Mouse (Mus musculus): ENCODE results near the gene Amh.
"Not testable (repeated sequence)": the region's sequence is repeated elsewhere in the genome, so short reads cannot be mapped to it uniquely, and the experiment has no call there.

Gene Amh

GRCm38 (mm10) chr10:80827870-80828420, 22.9 kb downstream of the Amh start:
- no peak for DNase-seq (ENCODE audit: low spot score in 2 of 2)

GRCm38 (mm10) chr10:80828587-80828986, 23.5 kb downstream of the Amh start:
- DNase-seq (ENCODE audit: low spot score in 2 of 2) = not testable (repeated sequence)

GRCm38 (mm10) chr10:80829359-80830278, 24.6 kb downstream of the Amh start:
- DNase-seq (ENCODE audit: low spot score in 2 of 2) = no peak

- DNase-seq (ENCODE audit: low spot score in 2 of 2) = peak; percentile 73 to 79
These were observed 26.1 kb downstream of the Amh start for GRCm38 (mm10) chr10:80831136-80831535.

GRCm38 (mm10) chr10:80832818-80833217, 27.8 kb downstream of the Amh start:
- DNase-seq (ENCODE audit: low spot score in 2 of 2) = no peak

GRCm38 (mm10) chr10:80835617-80836016, 30.6 kb downstream of the Amh start:
- DNase-seq (ENCODE audit: low spot score in 2 of 2) = no peak

- DNase-seq (ENCODE audit: low spot score in 2 of 2) = no peak
These were observed 31.9 kb downstream of the Amh start for GRCm38 (mm10) chr10:80836949-80837379.

GRCm38 (mm10) chr10:80837827-80838226, 32.8 kb downstream of the Amh start:
- DNase-seq (ENCODE audit: low spot score in 2 of 2) = no peak

- no peak for DNase-seq (ENCODE audit: low spot score in 2 of 2)
These were observed 33.4 kb downstream of the Amh start for GRCm38 (mm10) chr10:80838346-80838912.

- DNase-seq (ENCODE audit: low spot score in 2 of 2) = no peak
These were observed 34.8 kb downstream of the Amh start for GRCm38 (mm10) chr10:80839848-80840247.

GRCm38 (mm10) chr10:80841685-80842084, 36.6 kb downstream of the Amh start:
- DNase-seq (ENCODE audit: low spot score in 2 of 2) = no peak

- DNase-seq (ENCODE audit: low spot score in 2 of 2) = no peak
These were observed 37.3 kb downstream of the Amh start for GRCm38 (mm10) chr10:80842334-80842733.

- no peak for DNase-seq (ENCODE audit: low spot score in 2 of 2)
These were observed 38.3 kb downstream of the Amh start for GRCm38 (mm10) chr10:80843087-80843930.

GRCm38 (mm10) chr10:80843931-80844547, 39.0 kb downstream of the Amh start, which contains the start of gene Lingo3:
Gene Lingo3, minus strand, starts transcription at chr10:80844039.
- no peak for DNase-seq (ENCODE audit: low spot score in 2 of 2)

GRCm38 (mm10) chr10:80845055-80845693, 40.1 kb downstream of the Amh start:
- DNase-seq (ENCODE audit: low spot score in 2 of 2) = no peak

- DNase-seq (ENCODE audit: low spot score in 2 of 2) = no peak
These were observed 40.7 kb downstream of the Amh start for GRCm38 (mm10) chr10:80845732-80846131.

- peak; percentile 78 to 83 for DNase-seq (ENCODE audit: low spot score in 2 of 2)
These were observed 43.5 kb downstream of the Amh start for GRCm38 (mm10) chr10:80848571-80848970.

GRCm38 (mm10) chr10:80854913-80855748, 50.1 kb downstream of the Amh start, which contains the start of the genes Lsm7 and Sppl2b:
Gene Lsm7, minus strand, starts transcription at chr10:80855209.
Gene Sppl2b, plus strand, starts transcription at chr10:80855275.
- DNase-seq (ENCODE audit: low spot score in 2 of 2) = peak; percentile 99 to 100

- peak in 1 of 2 experiments; percentile 42 for DNase-seq (ENCODE audit: low spot score in 2 of 2)
These were observed 50.7 kb downstream of the Amh start for GRCm38 (mm10) chr10:80855749-80856073.

- peak in 1 of 2 experiments; percentile 57 for DNase-seq (ENCODE audit: low spot score in 2 of 2)
These were observed 51.2 kb downstream of the Amh start for GRCm38 (mm10) chr10:80856267-80856666.

Data from spleen, postnatal 4 days (tissue).